Mouse (Mus musculus): ENCODE data around the gene Gm21800. TPM values are rescaled to one million over a fixed set of nuclear protein-coding genes. Genes with fewer than 3 reads are reported as not detected.

Gene Gm21800
- not detected in 2 replicates for polyA plus RNA-seq (2012; ENCODE audit: low replicate concordance)

GRCm38 (mm10) chrY:41406198-41406597 is at the start of gene Gm21800:
TSS of gene Gm21800 (plus strand) at chrY:41406498.

